Mouse (Mus musculus) frontal cortex, postnatal 36 days (tissue): ENCODE data around the gene Pcolce.
"Not testable (repeated sequence)": the region's sequence is repeated elsewhere in the genome, so short reads cannot be mapped to it uniquely, and the experiment has no call there.

Experiments
- DNase-seq, 2 experiments: peaks; one replicate each; pipeline ENCODE4 v3.0.0; 2022; ENCODE audit warnings: low spot score in 2 of 2

The Pcolce gene

DNA sequence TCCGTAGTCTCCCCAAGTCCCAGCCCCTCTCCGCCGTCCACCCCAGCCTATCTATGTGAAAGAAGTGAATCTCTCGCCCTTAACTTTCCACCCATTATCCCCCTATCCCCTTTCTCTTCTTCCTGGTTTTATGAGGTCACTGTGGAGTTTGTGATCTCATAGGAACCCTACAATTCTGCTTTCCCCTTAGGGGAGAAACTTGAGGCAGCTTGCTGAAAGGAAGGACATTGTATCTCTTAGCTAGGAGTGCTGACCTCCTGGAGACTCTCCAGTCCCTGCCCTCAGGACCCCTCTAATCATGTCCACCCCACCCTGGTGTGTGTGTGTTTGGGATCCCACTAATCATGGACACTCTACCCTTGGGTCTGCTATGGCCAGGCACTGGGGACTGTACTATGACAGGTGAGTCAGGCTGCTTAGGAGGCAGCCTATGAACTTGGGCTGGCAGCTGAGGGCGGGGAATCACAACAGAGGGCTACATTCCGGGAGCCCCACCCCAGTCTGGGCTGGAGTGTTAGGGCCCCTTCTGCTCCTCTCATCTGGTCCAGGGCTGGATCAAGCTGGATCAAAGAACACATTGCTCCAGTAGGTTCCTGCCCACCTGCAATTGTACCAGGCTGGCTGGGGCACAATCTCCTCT lies 16.4 kb upstream of the Pcolce start:
- no peak for DNase-seq

DNA sequence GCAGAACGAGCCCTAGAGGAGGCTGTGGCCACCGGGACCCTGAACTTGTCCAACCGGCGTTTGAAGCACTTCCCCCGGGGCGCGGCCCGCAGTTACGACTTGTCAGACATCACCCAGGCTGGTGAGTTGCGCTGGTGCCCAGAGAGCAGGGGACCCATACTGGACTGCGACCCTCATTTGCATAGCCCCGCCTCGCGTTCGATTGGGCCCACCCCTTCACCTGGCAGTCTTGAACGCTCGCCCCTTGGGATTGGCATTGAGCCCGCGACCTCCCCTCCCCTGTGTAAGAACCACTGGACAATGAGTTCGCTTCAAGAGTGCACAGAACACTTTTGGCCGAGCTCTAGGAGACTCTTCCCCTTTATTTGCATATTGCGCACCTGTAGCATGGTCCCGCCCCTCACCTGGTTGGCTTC lies 15.7 kb upstream of the Pcolce start:
- DNase-seq = no peak

DNA sequence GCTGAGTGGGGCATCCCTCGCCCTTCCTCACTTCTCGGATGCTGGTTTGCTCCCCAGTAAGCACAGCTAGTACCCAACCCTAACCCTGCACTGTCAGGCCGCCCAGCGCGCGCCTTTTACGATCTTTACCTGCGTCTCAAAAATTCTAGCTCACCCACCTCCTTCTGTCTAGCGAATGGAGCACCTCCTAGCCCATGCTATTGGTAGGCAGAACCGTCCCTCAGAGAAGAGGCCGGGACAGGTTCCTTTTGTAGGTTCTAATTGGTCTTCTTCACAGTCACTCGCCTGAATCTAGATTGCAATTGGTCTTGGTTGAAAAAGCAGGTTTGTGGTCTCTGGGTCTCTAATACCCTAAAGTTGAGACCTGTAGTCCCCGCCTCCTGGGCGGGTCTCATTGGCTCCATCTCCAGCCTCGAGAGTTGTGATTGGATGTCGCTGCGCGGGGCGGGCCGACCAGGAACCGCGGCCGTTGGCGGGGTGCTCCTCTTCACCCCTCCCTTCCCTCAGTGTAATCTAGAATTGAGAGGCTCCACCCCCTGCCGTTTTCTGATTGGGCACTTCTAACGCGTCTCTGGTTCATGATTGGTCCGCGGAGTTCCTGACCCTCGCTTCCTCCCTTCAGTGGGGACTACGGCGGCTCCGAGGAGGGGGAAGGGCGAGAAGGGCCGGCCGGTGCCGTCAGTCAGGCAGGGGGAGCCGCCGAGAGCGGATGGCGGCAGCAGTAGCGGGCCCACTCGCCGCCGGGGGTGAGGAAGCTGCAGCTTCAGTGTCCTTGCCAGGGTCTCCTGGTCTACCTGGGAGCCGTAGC lies 15.1 kb upstream of the Pcolce start, which contains the start of the genes Fbxo24, Lrch4 and Gm20605:
Gene Fbxo24, minus strand, starts transcription at position 505 of the 808 bp plus-strand sequence.
Gene Lrch4, plus strand, starts transcription at position 624 of the 808 bp plus-strand sequence.
Gene Gm20605, plus strand, starts transcription at position 678 of the 808 bp plus-strand sequence.
- peak; percentile 98 to 99 for DNase-seq

DNA sequence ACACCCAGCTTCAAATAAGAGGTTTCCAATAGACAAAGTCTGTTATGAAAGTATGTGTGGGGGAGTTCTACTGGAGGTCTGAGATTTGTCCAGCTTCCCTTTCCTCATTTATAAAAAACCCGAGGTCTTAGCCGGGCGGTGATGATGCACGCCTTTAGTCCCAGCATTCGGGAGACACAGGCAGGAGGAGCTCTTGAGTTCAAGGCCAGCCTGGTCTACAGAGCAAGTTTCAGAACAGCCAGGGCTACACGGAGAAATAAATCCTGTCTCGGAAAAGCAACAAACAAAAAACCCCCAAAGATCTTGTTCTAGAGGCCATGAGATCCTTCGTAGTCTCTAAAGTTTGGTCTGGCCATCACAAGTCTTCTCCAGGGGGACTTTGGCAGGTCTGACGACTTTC lies 14.4 kb upstream of the Pcolce start:
- peak in 1 of 2 experiments; percentile 27 for DNase-seq

- no peak for DNase-seq
Observed at GRCm38 (mm10) chr5:137623937-137624530, 10.4 kb upstream of the Pcolce start.

DNA sequence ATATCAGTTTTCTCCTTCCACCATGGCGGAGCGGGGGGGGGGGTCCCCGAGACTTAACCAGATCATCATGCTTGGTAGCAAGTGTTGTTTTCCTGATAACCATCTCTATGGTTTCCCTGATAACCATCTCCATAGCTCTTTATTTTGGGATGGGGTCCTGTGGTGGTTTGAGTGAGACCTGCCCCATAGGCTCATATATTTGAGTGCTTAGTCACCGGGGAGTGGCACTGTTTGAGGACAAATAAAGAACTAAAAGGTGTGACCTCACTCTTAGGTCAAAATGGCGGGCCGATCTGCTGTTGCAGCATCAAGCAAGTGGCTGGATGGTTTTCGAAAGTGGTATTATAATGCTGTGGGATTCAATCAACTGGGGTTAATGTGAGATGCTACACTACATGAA lies 1.8 kb upstream of the Pcolce start:
- no peak for DNase-seq

GRCm38 (mm10) chr5:137614921-137615320 lies 1.3 kb upstream of the Pcolce start:
- not testable (repeated sequence) for DNase-seq

DNA sequence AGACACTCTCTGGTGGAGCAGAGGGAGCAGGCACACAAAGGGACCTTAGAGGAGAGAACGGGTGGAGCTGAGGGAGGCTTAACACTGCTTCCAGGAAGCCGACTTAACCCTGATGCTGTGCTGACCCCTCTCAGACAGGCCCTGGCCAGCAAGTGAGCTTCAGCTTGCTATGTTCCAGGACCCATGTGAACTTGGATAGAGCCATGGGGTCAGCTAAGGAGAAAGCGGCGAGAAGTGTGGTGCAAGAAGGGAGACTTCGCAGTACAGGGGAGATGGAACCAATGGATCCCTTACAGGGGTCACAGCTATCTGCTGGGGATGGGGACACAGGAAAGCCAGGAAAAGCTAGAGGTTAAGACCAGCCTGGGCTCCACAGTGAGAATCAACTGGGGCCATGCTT lies 508 bp downstream of the Pcolce start:
- DNase-seq = no peak

GRCm38 (mm10) chr5:137611245-137611602 lies 2.4 kb downstream of the Pcolce start:
- DNase-seq = no peak

- no peak for DNase-seq
Observed at GRCm38 (mm10) chr5:137610548-137611244, 2.9 kb downstream of the Pcolce start.

DNA sequence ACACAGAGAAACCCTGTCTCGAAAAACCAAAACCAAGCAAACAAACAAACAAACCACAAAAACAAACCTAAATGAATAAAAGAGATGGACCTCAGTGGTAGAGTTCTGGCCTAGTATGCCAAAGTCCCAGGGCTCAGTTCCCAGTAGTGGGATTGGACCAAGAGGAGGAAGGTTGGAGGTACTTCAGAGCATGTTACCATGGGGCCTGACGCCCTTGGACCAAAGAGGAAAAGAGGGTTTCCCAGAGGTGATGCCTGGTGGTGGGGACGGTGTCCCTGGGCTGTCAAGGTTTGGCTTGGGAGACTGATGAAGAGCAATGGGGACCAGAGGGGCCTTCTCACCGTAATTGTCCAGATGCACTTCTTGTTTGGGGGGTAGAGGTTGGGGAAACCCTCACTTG lies 3.5 kb downstream of the Pcolce start:
- no peak for DNase-seq

DNA sequence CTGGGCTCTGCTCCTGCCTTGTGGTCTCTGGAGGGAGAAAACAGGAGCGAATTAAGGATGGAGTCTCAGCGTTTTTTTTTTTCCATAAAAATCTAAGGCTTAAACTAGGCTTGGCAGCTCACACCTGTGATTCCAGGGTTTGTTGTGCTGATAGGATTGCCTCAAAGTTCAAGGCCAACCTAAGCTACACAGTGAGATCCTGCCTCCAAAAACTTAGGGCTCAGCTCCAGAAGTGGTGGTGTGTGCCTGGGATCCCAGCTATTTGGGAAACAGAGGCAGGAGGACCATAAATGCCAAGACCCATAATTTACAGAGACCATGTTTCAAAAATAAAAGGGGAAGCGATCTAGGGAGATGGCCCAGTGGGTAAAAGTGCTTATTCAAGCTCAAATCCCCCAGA lies 4.3 kb downstream of the Pcolce start:
- no peak for DNase-seq

DNA sequence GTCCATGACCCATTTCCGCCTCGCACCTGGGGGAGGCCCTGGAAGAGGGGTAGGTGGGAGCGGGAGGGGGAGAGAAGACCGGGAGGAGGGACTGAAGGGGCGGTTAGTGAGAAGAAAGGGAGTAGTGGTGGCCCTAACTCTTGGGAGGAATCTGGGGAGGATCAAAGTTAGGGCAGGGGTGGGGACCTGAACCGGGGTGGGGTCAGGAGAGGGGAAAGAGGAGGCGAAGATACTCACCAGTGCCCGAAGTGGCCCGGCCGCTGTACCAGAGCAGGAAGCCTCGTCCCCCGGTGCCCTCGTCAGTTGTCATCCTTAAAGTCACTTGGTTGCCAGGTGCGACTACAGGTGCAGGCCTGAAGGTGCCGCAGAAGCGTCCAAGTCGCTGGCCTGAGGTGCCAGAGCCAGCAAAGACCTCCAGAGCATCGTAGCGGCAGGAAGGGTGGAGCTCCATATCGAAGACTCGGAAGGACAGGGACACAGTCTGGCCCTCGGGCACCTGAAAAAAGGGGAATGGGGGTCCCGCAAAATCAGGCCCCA lies 4.9 kb downstream of the Pcolce start:
- no peak for DNase-seq

DNA sequence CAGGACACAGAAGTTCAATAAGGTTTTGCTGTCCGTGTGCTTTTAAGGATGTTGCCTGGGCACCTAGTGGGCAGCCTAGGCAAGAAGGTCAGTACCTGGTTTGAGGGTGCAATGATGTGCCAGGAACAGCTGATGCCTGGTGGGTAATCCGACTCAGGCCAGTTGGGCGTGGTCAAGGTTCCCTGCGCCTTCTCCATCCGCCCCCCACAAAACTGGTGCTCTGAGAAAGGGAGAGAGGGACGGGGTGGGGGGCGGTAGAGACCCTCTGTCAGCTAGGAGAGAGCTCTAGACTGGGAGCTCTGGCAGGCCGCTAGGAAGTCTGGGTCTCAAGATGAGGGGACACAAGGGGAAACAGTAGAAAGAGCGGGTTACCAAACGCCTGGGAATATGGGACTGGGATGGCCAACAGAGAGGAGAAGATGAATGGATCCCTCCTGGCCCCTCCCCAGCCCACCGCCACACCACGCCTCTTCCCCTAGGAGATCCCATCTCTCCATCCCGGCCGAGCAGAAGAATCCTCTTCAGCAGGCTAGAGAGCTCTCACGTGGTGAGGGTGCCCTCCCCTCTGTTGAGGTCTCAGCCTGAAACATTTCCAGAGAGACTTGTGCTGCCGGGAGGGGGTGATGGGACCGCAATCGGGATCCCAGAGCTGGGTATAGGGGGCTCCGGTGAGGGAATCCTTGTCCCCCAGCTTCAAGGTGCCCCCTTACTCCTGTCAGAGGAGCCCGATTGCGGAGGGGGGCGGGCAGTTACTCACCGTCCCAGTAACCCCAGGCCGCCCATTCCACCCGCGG lies 5.5 kb downstream of the Pcolce start:
- DNase-seq = no peak

GRCm38 (mm10) chr5:137601365-137601729 lies 12.2 kb downstream of the Pcolce start:
- DNase-seq = no peak

- peak; percentile 95 to 96 for DNase-seq
Observed at GRCm38 (mm10) chr5:137600619-137601364, 12.8 kb downstream of the Pcolce start, which contains the start of gene Mospd3. Gene Mospd3, minus strand, starts transcription at chr5:137601058.

- DNase-seq = no peak
Observed at GRCm38 (mm10) chr5:137600281-137600618, 13.3 kb downstream of the Pcolce start.

DNA sequence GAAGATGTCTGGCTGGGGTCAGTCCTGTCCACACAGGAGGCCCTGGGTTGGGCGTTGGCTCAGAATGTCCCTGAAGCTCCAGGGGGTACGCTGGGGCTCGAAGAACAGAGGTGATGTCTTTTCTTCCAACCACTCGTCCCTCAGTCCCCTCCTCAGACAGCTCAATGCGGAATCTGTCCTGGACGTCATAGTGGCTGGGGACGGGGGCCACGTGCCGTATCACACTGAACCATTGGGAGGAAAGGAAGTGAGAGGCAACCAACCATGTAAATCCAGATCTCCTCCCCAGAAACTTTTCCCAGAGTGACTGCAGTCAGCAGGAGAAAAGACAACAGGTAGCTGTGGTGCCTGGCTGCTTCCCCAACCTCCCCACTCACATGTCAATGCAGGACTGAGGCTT lies 14.0 kb downstream of the Pcolce start:
- no peak for DNase-seq

- DNase-seq = no peak
Observed at GRCm38 (mm10) chr5:137598100-137598826, 15.3 kb downstream of the Pcolce start.

- DNase-seq = no peak
Observed at GRCm38 (mm10) chr5:137597625-137598024, 16.0 kb downstream of the Pcolce start.
